ENCODE assay signal across 8 mouse cellular contexts in genomic region chr5:77228986-77229385, GRCm38 (mm10). TPM values are rescaled to one million over a fixed set of nuclear protein-coding genes. Genes with fewer than 3 reads are reported as not detected.
DNase-seq lines count a peak whose midpoint lies in the region; ATAC-seq and TF ChIP-seq lines count a peak whose summit lies in the region.

No protein-coding gene starts in this region.

- TF ChIP-seq POLR2A in cerebellum, adult 2 months (IDR thresholded peaks at IDR 0.05; ENCODE audit: borderline replicate concordance, insufficient read depth, low read length), result no peak

- ATAC-seq in liver, embryonic 14.5 days (ENCODE audit: insufficient read depth), result no peak
- ATAC-seq in liver, embryonic 11.5 days (replicated peaks; ENCODE audit: low FRiP score), result no peak
- peak; percentile 73 for ATAC-seq in forebrain, embryonic 14.5 days
- ATAC-seq in midbrain, embryonic 14.5 days (ENCODE audit: low FRiP score, low TSS enrichment), result peak; percentile 68; the same call in 1 of the 2 replicates

- H3K27me3 ChIP-seq in cerebellum, adult 2 months (ENCODE audit: control insufficient read depth, insufficient read depth, low read length), result no peaks in the 10 kb centered on the region
- no peaks in the 10 kb centered on the region for H3K27me3 ChIP-seq in liver, embryonic 14.5 days (ENCODE audit: control insufficient read depth, insufficient read depth, low read length)
- no peaks in the 10 kb centered on the region for H3K27me3 ChIP-seq in liver, embryonic 11.5 days (replicated peaks; ENCODE audit: control insufficient read depth, insufficient read depth, low read length)
- H3K27me3 ChIP-seq in forebrain, embryonic 14.5 days (replicated peaks; ENCODE audit: control insufficient read depth, insufficient read depth, low read length), result no peaks in the 10 kb centered on the region
- H3K27me3 ChIP-seq in midbrain, embryonic 14.5 days (ENCODE audit: control insufficient read depth, insufficient read depth, low read length), result no peaks in the 10 kb centered on the region

- H3K4me3 ChIP-seq in cerebellum, adult 2 months (replicated peaks; ENCODE audit: insufficient read depth, low read depth, low read length), result no peak overlapping the region
- no peak overlapping the region for H3K4me3 ChIP-seq in liver, embryonic 14.5 days (ENCODE audit: insufficient read depth in 1 of 2, low read depth in 2 of 2, low read length in 2 of 2)
- no peak overlapping the region for H3K4me3 ChIP-seq in liver, embryonic 11.5 days (ENCODE audit: low read depth, low read length)
- H3K4me3 ChIP-seq in forebrain, embryonic 14.5 days (ENCODE audit: low read depth, low read length), result no peak overlapping the region
- H3K4me3 ChIP-seq in midbrain, embryonic 14.5 days (replicated peaks; ENCODE audit: low read depth, low read length), result no peak overlapping the region

- no peaks in the 10 kb centered on the region for H3K4me1 ChIP-seq in cerebellum, adult 2 months (ENCODE audit: control insufficient read depth, insufficient read depth, low read length)
- no peaks in the 10 kb centered on the region for H3K4me1 ChIP-seq in liver, embryonic 14.5 days (replicated peaks; ENCODE audit: control insufficient read depth in 2 of 2, insufficient read depth in 2 of 2, low read length in 1 of 2)
- H3K4me1 ChIP-seq in liver, embryonic 11.5 days (replicated peaks; ENCODE audit: control insufficient read depth, insufficient read depth, low read length), result no peaks in the 10 kb centered on the region
- H3K4me1 ChIP-seq in forebrain, embryonic 14.5 days (ENCODE audit: control insufficient read depth, insufficient read depth, low read length), result no peaks in the 10 kb centered on the region
- no peaks in the 10 kb centered on the region for H3K4me1 ChIP-seq in midbrain, embryonic 14.5 days (ENCODE audit: control insufficient read depth, insufficient read depth, low read length)

- H3K36me3 ChIP-seq in liver, embryonic 14.5 days (replicated peaks; ENCODE audit: control insufficient read depth, insufficient read depth, low read depth), result no peaks in the 10 kb centered on the region
- no peaks in the 10 kb centered on the region for H3K36me3 ChIP-seq in liver, embryonic 11.5 days (ENCODE audit: control insufficient read depth, insufficient read depth, low read length)
- no peaks in the 10 kb centered on the region for H3K36me3 ChIP-seq in forebrain, embryonic 14.5 days (ENCODE audit: control insufficient read depth, insufficient read depth, low read length)
- no peaks in the 10 kb centered on the region for H3K36me3 ChIP-seq in midbrain, embryonic 14.5 days (ENCODE audit: control insufficient read depth, insufficient read depth, low read length)

- no peak overlapping the region for H3K27ac ChIP-seq in cerebellum, adult 2 months (ENCODE audit: insufficient read depth, low read length)
- no peak overlapping the region for H3K27ac ChIP-seq in liver, embryonic 14.5 days
- H3K27ac ChIP-seq in liver, embryonic 11.5 days (ENCODE audit: low read depth, low read length), result no peak overlapping the region
- no peak overlapping the region for H3K27ac ChIP-seq in forebrain, embryonic 14.5 days (ENCODE audit: low read depth, low read length)
- H3K27ac ChIP-seq in midbrain, embryonic 14.5 days (replicated peaks; ENCODE audit: low read depth, low read length), result no peak overlapping the region

- DNase-seq in cerebellum, adult 2 months, result peak in 1 of 2 experiments; percentile 11
- no peak for DNase-seq in cerebellum, adult 18-20 months
- DNase-seq in liver, embryonic 14.5 days (ENCODE audit: low read depth in 3 of 3, low spot score in 3 of 3), result peak; percentile 13 to 36 (median 17)
- no peak for DNase-seq in liver, embryonic 11.5 days (ENCODE audit: low spot score)
- peak; percentile 80 for DNase-seq in forebrain, embryonic 14.5 days (ENCODE audit: low spot score)
- DNase-seq in midbrain, embryonic 14.5 days, result peak; percentile 83
- DNase-seq in yolk sac, embryonic 10.5 days (ENCODE audit: low spot score), result no peak
- DNase-seq in T-cell, adult 2 months (ENCODE audit: low spot score), result no peak

- no peak overlapping the region for H3K4me2 ChIP-seq in liver, embryonic 14.5 days (ENCODE audit: low read depth)
- no peak overlapping the region for H3K4me2 ChIP-seq in liver, embryonic 11.5 days
- H3K4me2 ChIP-seq in forebrain, embryonic 14.5 days (ENCODE audit: low read length), result no peak overlapping the region
- H3K4me2 ChIP-seq in midbrain, embryonic 14.5 days (ENCODE audit: low read length), result no peak overlapping the region

- peak; percentile 18; the same call in 1 of the 2 replicates for TF ChIP-seq CTCF in cerebellum, adult 2 months (IDR thresholded peaks at IDR 0.05; ENCODE audit: borderline replicate concordance, insufficient read depth, low read depth, low read length)
- TF ChIP-seq CTCF in liver, embryonic 14.5 days (IDR thresholded peaks at IDR 0.05; ENCODE audit: low read depth), result peak; percentile 51

- WGBS in cerebellum, adult 2 months, result 14% methylated on average over 1 of the region's 1 CpGs
- WGBS in liver, embryonic 14.5 days (ENCODE audit: insufficient replicate concordance), result 18% methylated on average over 1 of the region's 1 CpGs
- WGBS in liver, embryonic 11.5 days, result 31% methylated on average over 1 of the region's 1 CpGs
- WGBS in forebrain, embryonic 14.5 days, result 24% methylated on average over 1 of the region's 1 CpGs
- WGBS in midbrain, embryonic 14.5 days, result 32% methylated on average over 1 of the region's 1 CpGs

- no peaks in the 10 kb centered on the region for H3K9me3 ChIP-seq in liver, embryonic 14.5 days (ENCODE audit: control insufficient read depth, low read length)
- no peaks in the 10 kb centered on the region for H3K9me3 ChIP-seq in liver, embryonic 11.5 days (ENCODE audit: control insufficient read depth, low read length)
- no peaks in the 10 kb centered on the region for H3K9me3 ChIP-seq in forebrain, embryonic 14.5 days (replicated peaks; ENCODE audit: control insufficient read depth, low read length)
- H3K9me3 ChIP-seq in midbrain, embryonic 14.5 days (ENCODE audit: control insufficient read depth, low read length), result no peaks in the 10 kb centered on the region

- TF ChIP-seq EP300 in liver, embryonic 14.5 days (IDR thresholded peaks at IDR 0.05; ENCODE audit: low read depth), result no peak

- no peak overlapping the region for H3K9ac ChIP-seq in liver, embryonic 14.5 days (replicated peaks)
- no peak overlapping the region for H3K9ac ChIP-seq in liver, embryonic 11.5 days (ENCODE audit: low read depth, low read length)
- no peak overlapping the region for H3K9ac ChIP-seq in forebrain, embryonic 14.5 days (ENCODE audit: low read length)
- no peak overlapping the region for H3K9ac ChIP-seq in midbrain, embryonic 14.5 days (replicated peaks; ENCODE audit: low read length)

RNA-seq across cellular contexts. Expression of gene Spink2, which starts 17.7 kb away (rescaled TPM):
- 0.21 TPM in 1 of 2 replicates, not detected in the other for polyA plus RNA-seq in cerebellum, adult 2 months (2012; rRNA removed)
- 0.07 TPM in 1 of 2 replicates, not detected in the other for polyA plus RNA-seq in liver, embryonic 14.5 days (2012; rRNA removed)
- not detected in 2 replicates for polyA plus RNA-seq in liver, embryonic 14.5 days (2014; fragmentation: Nextera tagmentation; extraction: Ambion mirVana)
- polyA plus RNA-seq in liver, embryonic 11.5 days (2014; fragmentation: Nextera tagmentation; extraction: Ambion mirVana), result 0.29 TPM in 1 of 2 replicates, not detected in the other
- polyA plus RNA-seq in forebrain, embryonic 14.5 days (2014; fragmentation: Nextera tagmentation; extraction: Ambion mirVana), result 0.75 and 0.99 TPM in 2 replicates
- polyA plus RNA-seq in midbrain, embryonic 14.5 days (2014; fragmentation: Nextera tagmentation; extraction: Ambion mirVana), result 0.38 TPM in 1 of 2 replicates, not detected in the other

RNA-seq across cellular contexts. Expression of gene Rest, which starts 36.3 kb away (rescaled TPM):
- 2.9 and 3.2 TPM in 2 replicates for polyA plus RNA-seq in cerebellum, adult 2 months (2012; rRNA removed)
- 2.6 and 3.5 TPM in 2 replicates for polyA plus RNA-seq in liver, embryonic 14.5 days (2012; rRNA removed)
- 6.6 and 6.8 TPM in 2 replicates for polyA plus RNA-seq in liver, embryonic 14.5 days (2014; fragmentation: Nextera tagmentation; extraction: Ambion mirVana)
- polyA plus RNA-seq in liver, embryonic 11.5 days (2014; fragmentation: Nextera tagmentation; extraction: Ambion mirVana), result 21.8 and 22.7 TPM in 2 replicates
- 7.4 and 7.5 TPM in 2 replicates for polyA plus RNA-seq in forebrain, embryonic 14.5 days (2014; fragmentation: Nextera tagmentation; extraction: Ambion mirVana)
- polyA plus RNA-seq in midbrain, embryonic 14.5 days (2014; fragmentation: Nextera tagmentation; extraction: Ambion mirVana), result 5.6 and 8.4 TPM in 2 replicates

Comparison
In these comparisons a context has a peak if more than half of its experiments do, and no peak if none do; other contexts are left out.
1. DNase-seq: peak in liver, embryonic 14.5 days (3 of 3), forebrain, embryonic 14.5 days (single experiment) and midbrain, embryonic 14.5 days (single experiment); none in cerebellum, adult 18-20 months (0 of 2), liver, embryonic 11.5 days (single experiment), yolk sac, embryonic 10.5 days (single experiment) and T-cell, adult 2 months (single experiment).
2. ATAC-seq: peak in forebrain, embryonic 14.5 days (single experiment) and midbrain, embryonic 14.5 days (single experiment); none in liver, embryonic 14.5 days (single experiment) and liver, embryonic 11.5 days (single experiment).